Mouse (Mus musculus): ENCODE results near the gene Cacna1c. TPM values are rescaled to one million over a fixed set of nuclear protein-coding genes. Genes with fewer than 3 reads are reported as not detected.

Cacna1c gene
- total RNA-seq, 2 experiments from 2014 or later = 86.4 to 90.0 TPM

DNA sequence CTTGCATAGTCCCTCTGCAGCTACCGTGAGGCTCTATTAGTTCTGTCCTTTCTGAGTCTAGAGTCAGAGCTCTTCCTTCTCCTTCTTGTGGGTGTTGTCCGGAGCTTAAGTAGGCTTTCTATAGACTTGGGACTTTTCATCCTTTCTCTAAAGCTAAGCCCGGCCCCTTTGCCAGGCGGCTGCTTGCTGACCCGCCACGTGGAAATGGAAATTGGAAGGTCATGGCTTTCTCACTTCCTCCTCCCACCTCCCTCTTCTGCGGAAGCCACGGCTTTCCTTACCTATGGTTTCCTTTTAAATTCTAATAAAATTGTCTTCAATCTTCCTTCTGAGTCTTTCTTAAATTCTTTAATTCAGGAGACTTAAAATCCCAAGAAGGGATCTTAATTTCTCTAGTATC is 148.9 kb downstream of the Cacna1c start:
- TF ChIP-seq CTCF (conservative IDR thresholded peaks at IDR 0.05) = no peak
- DNase-seq (ENCODE audit: low spot score in 2 of 2) = no peak
- Histone ChIP-seq H3K27ac (peak overlapping the region; percentile 32; the same call in 1 of the 2 replicates), H3K4me3 (no peak overlapping the region)

DNA sequence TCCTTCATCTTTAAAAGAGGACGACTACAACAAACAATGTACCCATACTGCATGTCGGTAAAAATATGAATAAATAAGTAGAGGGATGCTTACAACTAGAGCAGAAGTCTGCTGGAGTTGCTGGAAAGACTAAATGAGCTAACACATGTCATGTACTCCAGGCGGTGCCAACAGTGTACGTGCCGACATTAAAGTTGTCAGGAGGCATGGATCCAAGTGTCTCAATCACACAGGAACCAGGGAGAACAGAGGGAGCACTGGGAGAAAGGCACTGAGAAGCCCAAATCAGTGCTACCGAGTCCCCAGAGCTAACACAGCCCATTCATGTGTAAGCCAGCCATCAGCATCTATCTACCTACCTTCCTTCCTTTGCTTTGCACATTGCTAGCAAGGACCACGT is 150.7 kb downstream of the Cacna1c start:
- TF ChIP-seq CTCF (conservative IDR thresholded peaks at IDR 0.05) = no peak
- peak; percentile 69 to 80 for DNase-seq (ENCODE audit: low spot score in 2 of 2)
- H3K4me3 ChIP-seq = no peak overlapping the region
- peak overlapping the region; percentile 75 for H3K27ac ChIP-seq

DNA sequence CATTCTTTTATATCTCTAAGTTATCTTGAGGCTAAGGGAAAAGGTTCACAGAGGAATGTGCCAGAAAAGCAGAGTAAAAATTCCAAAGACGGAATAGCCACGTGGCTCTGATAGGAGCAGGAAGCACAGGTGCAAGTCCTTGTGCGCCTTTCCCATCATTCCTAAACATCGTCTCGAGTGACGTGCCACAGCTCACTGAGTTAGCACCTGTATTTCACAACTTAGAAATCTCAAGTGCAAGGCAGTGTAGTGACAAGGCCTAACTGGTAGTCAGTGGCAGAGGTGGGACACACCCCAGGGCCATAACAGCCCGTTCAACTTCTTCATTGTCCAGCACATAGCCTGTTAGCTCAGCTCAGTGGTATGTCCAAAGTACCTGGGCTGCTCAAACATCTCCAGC is 152.1 kb downstream of the Cacna1c start:
- no peak for DNase-seq (ENCODE audit: low spot score in 2 of 2)
- no peak overlapping the region for H3K4me3 ChIP-seq
- peak overlapping the region; percentile 61; the same call in 1 of the 2 replicates for H3K27ac ChIP-seq
- TF ChIP-seq CTCF (conservative IDR thresholded peaks at IDR 0.05) = no peak

DNA sequence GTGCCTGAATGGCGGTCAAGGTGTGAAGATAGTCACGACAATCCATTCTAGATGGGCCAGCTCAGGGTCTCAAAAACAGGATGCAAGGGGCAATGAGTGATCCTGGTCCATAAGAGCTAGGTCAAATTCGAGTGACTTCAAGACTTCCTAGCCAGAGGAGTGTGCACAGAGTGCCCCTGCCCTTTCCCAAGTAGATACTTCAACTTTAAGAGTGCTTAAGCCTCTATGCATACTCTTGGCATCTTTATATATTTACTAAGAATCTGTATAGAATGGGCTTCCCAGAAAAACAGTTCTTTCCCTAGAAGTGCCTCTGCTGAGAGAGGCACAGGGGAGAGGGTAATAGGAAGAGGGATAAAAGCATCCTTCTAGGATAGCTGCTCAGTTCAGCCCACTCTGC is 153.4 kb downstream of the Cacna1c start:
- Histone ChIP-seq H3K27ac (no peak overlapping the region; the same call in 1 of the 2 replicates), H3K4me3 (no peak overlapping the region)
- no peak for DNase-seq (ENCODE audit: low spot score in 2 of 2)
- TF ChIP-seq CTCF (conservative IDR thresholded peaks at IDR 0.05) = no peak

DNA sequence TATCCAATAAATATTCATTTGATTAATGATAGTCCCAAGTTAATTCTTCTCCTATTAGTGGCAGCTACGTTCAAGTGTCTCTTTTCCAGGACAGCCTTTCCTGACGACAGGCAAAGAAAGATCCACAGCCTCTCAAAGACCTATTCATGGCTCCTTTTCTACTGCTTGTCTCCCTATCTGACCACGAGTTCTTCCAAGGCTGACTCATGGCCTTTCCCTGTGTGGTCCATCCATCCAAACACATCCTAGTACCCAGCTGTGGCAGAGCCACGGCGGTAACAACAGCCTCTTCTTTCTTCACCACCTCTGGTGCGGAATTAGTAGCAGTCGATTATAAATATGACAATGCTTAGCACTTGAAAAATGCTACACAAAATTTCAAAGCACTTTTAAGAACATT is 155.3 kb downstream of the Cacna1c start:
- TF ChIP-seq CTCF (conservative IDR thresholded peaks at IDR 0.05) = no peak
- DNase-seq (ENCODE audit: low spot score in 2 of 2) = no peak
- Histone ChIP-seq H3K4me3 (no peak overlapping the region), H3K27ac (peak overlapping the region; percentile 19; the same call in 1 of the 2 replicates)

DNA sequence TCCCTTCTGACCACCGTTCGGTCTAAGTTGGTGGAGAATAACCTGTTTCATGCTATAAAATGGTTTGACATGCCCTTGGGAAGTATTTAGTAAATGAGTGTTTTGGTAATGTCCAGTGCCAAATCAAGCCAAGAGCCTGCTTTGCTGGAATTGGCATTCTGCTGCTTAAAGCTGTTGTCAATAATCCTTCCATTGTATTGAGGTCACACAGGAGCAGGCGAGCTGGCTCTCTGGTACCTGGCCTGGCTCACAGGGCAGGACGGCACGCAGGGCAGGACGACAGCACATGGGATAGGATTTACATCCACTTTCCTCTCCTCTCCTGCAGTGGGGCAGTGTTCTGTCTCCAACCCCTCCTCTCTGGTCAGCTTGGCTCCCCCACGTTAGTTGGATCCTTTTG is 156.4 kb downstream of the Cacna1c start:
- no peak for TF ChIP-seq CTCF (conservative IDR thresholded peaks at IDR 0.05)
- DNase-seq (ENCODE audit: low spot score in 2 of 2) = no peak
- peak overlapping the region; percentile 19; the same call in 1 of the 2 replicates for H3K27ac ChIP-seq
- no peak overlapping the region for H3K4me3 ChIP-seq

DNA sequence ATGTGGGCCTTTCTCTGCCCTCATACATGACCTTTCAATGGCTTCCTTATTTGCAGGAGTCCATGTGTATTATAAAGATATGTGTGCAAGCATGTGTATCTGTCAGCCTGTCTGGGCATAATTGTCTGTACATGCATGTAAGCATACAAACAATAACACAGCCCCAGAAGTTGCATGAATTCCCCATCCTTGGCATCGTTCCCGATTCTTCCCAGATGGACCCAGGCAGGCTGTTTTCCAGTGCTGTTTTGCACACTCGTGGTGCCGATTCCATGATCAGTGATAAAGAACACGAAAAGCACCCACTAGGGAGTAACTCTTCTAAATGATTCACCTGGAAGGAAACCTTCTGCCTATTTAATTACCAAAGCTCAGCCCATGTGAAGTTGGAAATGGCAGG is 156.9 kb downstream of the Cacna1c start:
- no peak for DNase-seq (ENCODE audit: low spot score in 2 of 2)
- TF ChIP-seq CTCF (conservative IDR thresholded peaks at IDR 0.05) = no peak
- Histone ChIP-seq H3K27ac (0 out of 2 replicates have a peak overlapping the region, but pooled peaks have one; percentile 10), H3K4me3 (no peak overlapping the region)

DNA sequence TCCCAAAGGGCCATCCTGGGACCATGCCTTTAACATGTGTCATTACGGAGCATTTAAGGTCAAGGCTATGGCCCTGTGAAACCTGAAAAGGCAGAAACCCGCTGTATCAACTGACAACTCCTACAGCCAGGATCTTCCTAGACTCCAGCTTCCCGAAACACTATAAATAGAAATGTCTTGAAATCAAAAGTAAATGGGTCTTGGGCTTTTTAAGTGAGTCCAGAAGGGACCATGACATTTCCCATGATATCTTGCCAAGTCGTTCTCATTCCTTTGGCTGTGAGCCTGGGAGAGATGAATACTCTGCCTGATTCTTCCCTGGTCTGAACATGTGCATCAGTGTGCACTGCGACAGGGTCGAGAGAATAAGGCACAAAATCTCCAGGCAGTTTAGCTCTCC is 158.4 kb downstream of the Cacna1c start:
- no peak for DNase-seq (ENCODE audit: low spot score in 2 of 2)
- TF ChIP-seq CTCF (conservative IDR thresholded peaks at IDR 0.05) = no peak
- peak overlapping the region; percentile 37; the same call in 1 of the 2 replicates for H3K27ac ChIP-seq
- no peak overlapping the region for H3K4me3 ChIP-seq

DNA sequence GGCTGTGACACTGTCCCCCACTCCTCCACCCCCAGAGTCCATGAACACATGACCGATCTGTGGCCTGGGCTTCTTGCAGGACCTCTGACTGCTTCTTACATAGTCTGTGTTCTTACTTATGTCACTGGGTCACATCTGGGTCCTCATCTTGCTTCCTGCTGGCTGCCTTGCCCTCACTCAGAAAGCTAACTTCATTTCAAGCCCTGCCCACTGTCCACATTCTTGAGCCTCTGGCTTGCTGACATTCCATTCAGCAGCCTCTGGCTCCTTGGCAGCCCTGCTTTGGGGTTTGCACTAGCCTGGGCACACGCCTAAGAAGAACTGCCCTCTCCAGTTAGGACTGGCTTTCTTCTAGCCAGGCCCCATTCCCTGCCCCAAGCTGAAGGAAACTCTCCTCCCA is 159.2 kb downstream of the Cacna1c start:
- H3K4me3 ChIP-seq = no peak overlapping the region
- DNase-seq (ENCODE audit: low spot score in 2 of 2) = no peak
- TF ChIP-seq CTCF (conservative IDR thresholded peaks at IDR 0.05) = no peak
- H3K27ac ChIP-seq = peak overlapping the region; percentile 37

DNA sequence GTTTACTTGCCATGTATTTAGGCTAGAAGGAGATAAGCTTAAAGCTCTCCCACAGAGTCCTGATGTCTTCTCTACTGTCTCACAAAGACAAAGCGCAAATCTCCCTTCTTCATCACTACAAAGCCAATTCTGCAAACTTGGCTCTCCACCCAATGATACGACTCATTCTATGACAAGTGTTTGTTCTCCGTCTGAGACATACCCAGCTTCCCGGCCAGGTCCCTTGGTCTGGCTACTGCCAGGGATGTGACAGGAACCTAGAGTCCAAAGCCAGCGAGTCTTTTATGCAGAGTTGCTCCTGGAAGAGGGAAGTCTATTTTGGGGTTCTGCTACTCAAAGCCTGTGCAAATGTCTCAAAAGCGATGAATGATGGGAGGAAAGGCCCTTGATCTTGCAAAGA is 160.9 kb downstream of the Cacna1c start:
- no peak for TF ChIP-seq CTCF (conservative IDR thresholded peaks at IDR 0.05)
- no peak overlapping the region; the same call in 1 of the 2 replicates for H3K27ac ChIP-seq
- H3K4me3 ChIP-seq = no peak overlapping the region
- no peak for DNase-seq (ENCODE audit: low spot score in 2 of 2)

DNA sequence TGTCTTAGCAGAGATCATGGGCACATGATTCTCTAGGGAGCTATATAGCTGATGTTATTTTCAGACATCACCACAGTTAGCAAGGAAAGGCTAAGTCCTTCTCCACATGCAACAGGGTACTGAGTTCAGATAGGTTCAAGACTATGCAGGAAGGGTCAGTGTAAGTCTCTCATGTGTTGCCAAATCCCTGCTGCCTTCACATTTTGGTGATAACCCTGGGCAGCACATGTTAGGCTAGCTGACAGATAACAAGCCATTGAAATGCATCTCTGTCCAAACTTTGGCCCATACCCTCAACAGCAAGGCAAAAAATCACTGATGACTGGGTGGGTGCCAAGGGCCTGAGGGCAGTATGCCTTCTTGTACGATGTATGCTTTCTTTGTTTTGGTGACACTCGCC is 161.3 kb downstream of the Cacna1c start:
- no peak for TF ChIP-seq CTCF (conservative IDR thresholded peaks at IDR 0.05)
- H3K4me3 ChIP-seq = no peak overlapping the region
- H3K27ac ChIP-seq = no peak overlapping the region; the same call in 1 of the 2 replicates
- no peak for DNase-seq (ENCODE audit: low spot score in 2 of 2)

DNA sequence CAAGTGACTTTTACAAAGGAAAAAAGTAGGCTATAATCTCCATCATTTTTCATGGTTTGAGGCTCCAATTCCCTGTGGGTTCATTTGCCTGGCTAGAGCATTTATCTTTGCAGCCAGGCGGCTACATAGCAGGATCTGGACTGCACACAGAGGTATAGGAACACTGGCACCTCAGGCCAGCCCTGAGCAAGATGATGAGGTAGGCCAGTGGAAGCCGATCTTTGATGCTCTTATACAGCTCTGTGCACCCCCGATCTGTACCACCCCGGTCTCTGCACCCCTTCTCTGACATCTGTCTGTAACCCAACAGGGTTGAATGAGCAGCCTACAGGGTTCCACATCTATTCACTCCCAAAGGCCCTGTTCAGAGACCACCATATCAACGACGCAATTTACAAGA is 168.3 kb downstream of the Cacna1c start:
- DNase-seq (ENCODE audit: low spot score in 2 of 2) = no peak
- Histone ChIP-seq H3K4me3 (no peak overlapping the region), H3K27ac (no peak overlapping the region; the same call in 1 of the 2 replicates)
- no peak for TF ChIP-seq CTCF (conservative IDR thresholded peaks at IDR 0.05)

DNA sequence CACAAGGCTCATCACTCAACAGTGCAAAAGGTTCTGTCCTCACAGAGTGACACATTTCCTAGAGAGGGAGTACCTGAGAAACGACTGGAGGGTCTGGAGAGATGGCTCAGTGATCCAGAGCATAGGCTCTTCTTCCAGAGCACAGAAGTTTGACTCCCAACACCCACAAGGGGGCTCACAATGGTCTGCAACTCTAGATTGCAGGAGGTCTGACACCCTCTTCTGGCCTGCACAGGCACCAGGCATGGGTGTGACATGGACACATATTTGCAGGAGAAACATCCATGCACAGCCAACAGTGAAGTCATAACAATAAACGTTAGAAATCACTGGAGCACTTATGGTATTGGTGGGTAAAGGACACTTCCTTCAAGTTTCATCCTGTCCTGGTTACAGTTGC is 173.4 kb downstream of the Cacna1c start:
- Histone ChIP-seq H3K27ac (no peak overlapping the region), H3K4me3 (no peak overlapping the region)
- TF ChIP-seq CTCF (conservative IDR thresholded peaks at IDR 0.05) = 0 out of 2 replicates have a peak, but pooled peaks have one; percentile 12
- no peak for DNase-seq (ENCODE audit: low spot score in 2 of 2)

DNA sequence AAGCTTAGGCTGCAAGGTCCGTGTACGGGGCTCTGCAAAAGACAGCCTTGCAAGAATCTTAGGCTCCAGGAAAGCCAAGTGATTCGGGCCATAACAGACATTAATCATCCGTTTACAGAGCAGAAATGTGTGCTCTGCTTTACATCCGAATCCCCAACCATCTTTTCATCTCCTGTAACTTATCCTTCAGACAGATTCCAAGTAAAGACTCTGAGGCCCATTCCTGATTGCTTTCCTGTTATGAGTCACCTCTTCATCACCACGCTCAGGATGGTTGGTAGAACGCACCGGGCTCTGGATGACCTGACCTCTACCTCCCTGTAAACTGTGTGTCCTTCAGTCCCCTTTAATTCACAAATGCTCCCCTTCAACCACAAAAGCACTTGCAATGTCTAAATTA is 175.0 kb downstream of the Cacna1c start:
- no peak for TF ChIP-seq CTCF (conservative IDR thresholded peaks at IDR 0.05)
- H3K4me3 ChIP-seq = no peak overlapping the region
- H3K27ac ChIP-seq = no peak overlapping the region
- no peak for DNase-seq (ENCODE audit: low spot score in 2 of 2)

All from layer of hippocampus, adult 2 months (tissue).